Mouse (Mus musculus) liver, embryonic 11.5 days (tissue): ENCODE data around the gene Trp53rkb. TPM values are rescaled to one million over a fixed set of nuclear protein-coding genes. Genes with fewer than 3 reads are reported as not detected.
"Not testable (repeated sequence)": the region's sequence is repeated elsewhere in the genome, so short reads cannot be mapped to it uniquely, and the experiment has no call there.

Source experiments
- ATAC-seq: fragments of 200-750 bp; cut with Nextera tagmentation; replicated peaks from 2 replicates; pipeline ENCODE4 v1.8.0; 2017; ENCODE audit warnings: moderate number of reproducible peaks, mild to moderate bottlenecking, moderate TSS enrichment, moderate library complexity; ENCODE audit not compliant: low FRiP score
- DNase-seq: peaks from one replicate; pipeline ENCODE4 v3.0.0-alpha.2; 2017; ENCODE audit warnings: low spot score
- H3K27ac ChIP-seq: fragments of 300-500 bp; sonication (generic); 2 replicates; pipeline ENCODE4 v1.5.1; 2014; ENCODE audit warnings: mild to moderate bottlenecking, low read depth, low read length, control low read depth
- H3K27me3 ChIP-seq: fragments of 300-500 bp; sonication (generic); replicated peaks from 2 replicates; pipeline ENCODE4 v1.6.1; 2014; ENCODE audit warnings: low read length, mixed read lengths; ENCODE audit not compliant: control insufficient read depth, insufficient read depth
- H3K36me3 ChIP-seq: fragments of 300-500 bp; sonication (generic); 2 replicates; pipeline ENCODE4 v1.6.1; 2014; ENCODE audit warnings: mild to moderate bottlenecking, low read length, moderate library complexity, mixed read lengths; ENCODE audit not compliant: control insufficient read depth, insufficient read depth
- H3K4me1 ChIP-seq: fragments of 300-500 bp; sonication (generic); replicated peaks from 2 replicates; pipeline ENCODE4 v1.6.1; 2014; ENCODE audit warnings: low read length, mixed read lengths; ENCODE audit not compliant: control insufficient read depth, insufficient read depth
- H3K4me2 ChIP-seq: fragments of 300-500 bp; sonication (generic); 2 replicates; pipeline ENCODE4 v1.6.1; 2014; ENCODE audit warnings: mild to moderate bottlenecking, control low read depth, moderate library complexity
- H3K4me3 ChIP-seq: fragments of 300-500 bp; sonication (generic); 2 replicates; pipeline ENCODE4 v1.5.1; 2014; ENCODE audit warnings: low read depth, low read length, control low read depth
- H3K9ac ChIP-seq: fragments of 300-500 bp; sonication (generic); 2 replicates; pipeline ENCODE4 v1.6.1; 2014; ENCODE audit warnings: low read depth, low read length, control low read depth
- H3K9me3 ChIP-seq: fragments of 300-500 bp; sonication (generic); 2 replicates; pipeline ENCODE4 v1.6.1; 2016; ENCODE audit warnings: low read length, inconsistent platforms, mixed read lengths; ENCODE audit not compliant: control insufficient read depth
- WGBS: fragments of 180-500 bp; shearing (Covaris S2); extraction: QIAGEN DNeasy Blood & Tissue Kit; methylation state at CpG from one replicate; pipeline ENCODE4 v1.1.7; 2014; 5-methylcytosine and 5-hydroxymethylcytosine counted together
- polyA plus RNA-seq: library from polyadenylated mRNA; unstranded; fragments of >200 nt; fragmentation: Nextera tagmentation; extraction: Ambion mirVana; gene quantifications from 2 replicates; pipeline ENCODE4 v1.2.1, GENCODE M21; 2014

The Trp53rkb gene
- polyA plus RNA-seq, 1 experiment from 2014 or later, result 9.5 TPM

DNA sequence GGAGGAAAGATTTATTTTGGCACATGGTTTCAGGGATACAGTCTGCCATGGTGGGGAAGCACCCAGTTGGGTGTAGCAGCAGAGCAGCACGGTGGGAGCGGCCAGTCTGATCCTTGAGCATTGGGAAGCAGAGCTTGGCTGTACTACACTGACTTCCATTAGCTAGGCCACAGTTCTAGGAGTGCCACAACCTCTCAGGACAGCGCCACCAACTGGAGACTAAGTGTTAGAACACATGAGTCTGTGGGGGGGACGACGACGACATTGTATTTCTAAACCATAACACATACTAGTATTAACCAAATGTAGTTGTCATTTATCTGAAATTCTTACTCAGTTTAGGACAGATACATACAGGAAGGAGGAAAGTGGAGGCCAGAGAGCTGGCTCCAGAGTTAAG, 8.0 kb upstream of the Trp53rkb start:
- H3K4me3 ChIP-seq, result no peak overlapping the region
- ATAC-seq (no peak), DNase-seq (no peak)
- H3K4me1 ChIP-seq, result no peaks in the 10 kb centered on the region
- no peak overlapping the region for H3K9ac ChIP-seq
- H3K9me3 ChIP-seq, result no peaks in the 10 kb centered on the region
- WGBS, result 79% methylated on average over 6 of the region's 6 CpGs
- H3K36me3 ChIP-seq, result no peaks in the 10 kb centered on the region
- H3K27me3 ChIP-seq, result no peaks in the 10 kb centered on the region
- H3K27ac ChIP-seq, result no peak overlapping the region
- H3K4me2 ChIP-seq, result no peak overlapping the region

DNA sequence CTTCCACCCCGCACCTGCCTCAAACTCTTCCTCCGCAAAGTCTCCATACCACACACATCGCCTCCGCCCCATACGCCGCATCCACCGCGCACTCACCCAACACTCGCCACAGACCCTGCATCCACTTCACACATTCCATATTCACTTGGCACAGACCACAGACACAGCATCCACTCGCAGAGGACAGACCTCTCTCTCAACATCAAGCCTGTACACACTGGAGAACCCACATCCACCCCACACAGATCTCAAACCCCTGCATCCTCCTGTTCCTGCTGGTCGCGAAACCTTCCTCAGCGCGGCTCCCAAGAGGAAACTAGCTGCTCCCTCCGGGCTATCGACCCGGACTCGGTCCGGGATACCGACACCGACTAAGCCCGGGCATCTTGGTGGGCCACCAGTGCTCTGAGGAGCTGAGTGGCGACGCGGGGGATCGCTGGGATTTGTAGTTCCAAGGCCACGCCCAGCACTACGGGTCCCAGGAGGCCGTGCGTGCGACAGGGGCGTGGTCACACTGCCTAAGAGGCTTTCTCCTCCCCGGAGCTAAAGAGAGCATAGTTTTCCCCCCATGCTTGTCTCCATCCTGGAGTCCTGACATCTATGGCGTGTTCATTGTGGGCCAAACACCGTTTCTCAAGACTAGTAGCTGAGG, 5.9 kb upstream of the Trp53rkb start:
- H3K4me3 ChIP-seq, result peak overlapping the region; percentile 71
- peak; percentile 89 for DNase-seq
- peak; percentile 98 for ATAC-seq
- H3K4me2 ChIP-seq, result peak overlapping the region; percentile 83
- H3K27ac ChIP-seq, result no peak overlapping the region
- no peaks in the 10 kb centered on the region for H3K36me3 ChIP-seq
- H3K9ac ChIP-seq, result peak overlapping the region; percentile 72
- under 1% methylated on average over 35 of the region's 35 CpGs for WGBS
- no peaks in the 10 kb centered on the region for H3K27me3 ChIP-seq
- no peaks in the 10 kb centered on the region for H3K9me3 ChIP-seq
- H3K4me1 ChIP-seq, result no peaks in the 10 kb centered on the region

DNA sequence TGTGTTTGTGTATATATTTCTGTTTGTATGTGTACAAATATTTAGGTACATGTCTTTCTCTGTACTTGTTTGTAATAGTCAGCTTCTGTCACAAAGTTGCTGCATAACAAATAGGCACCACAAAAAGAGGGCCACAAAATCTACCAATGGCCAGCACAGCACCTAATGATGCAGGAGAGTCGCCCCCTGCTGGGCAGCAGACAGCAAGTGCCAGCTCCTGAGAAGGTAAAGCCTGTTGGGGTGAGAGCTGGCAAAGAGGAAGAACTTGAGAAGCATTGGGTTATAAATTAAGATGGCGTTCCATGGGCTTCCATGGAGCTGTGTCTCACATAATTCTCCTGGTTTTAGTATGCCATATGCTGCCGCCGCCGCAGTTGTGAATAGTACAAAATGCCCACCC, 593 bp upstream of the Trp53rkb start:
- Histone ChIP-seq H3K4me1 (peaks cover 10% of the 10 kb centered on the region), H3K9me3 (no peaks in the 10 kb centered on the region), H3K9ac (no peak overlapping the region), H3K27me3 (no peaks in the 10 kb centered on the region), H3K27ac (no peak overlapping the region), H3K4me3 (no peak overlapping the region), H3K36me3 (no peaks in the 10 kb centered on the region), H3K4me2 (no peak overlapping the region)
- ATAC-seq (no peak), DNase-seq (no peak)
- WGBS, result 73% methylated on average over 5 of the region's 5 CpGs

DNA sequence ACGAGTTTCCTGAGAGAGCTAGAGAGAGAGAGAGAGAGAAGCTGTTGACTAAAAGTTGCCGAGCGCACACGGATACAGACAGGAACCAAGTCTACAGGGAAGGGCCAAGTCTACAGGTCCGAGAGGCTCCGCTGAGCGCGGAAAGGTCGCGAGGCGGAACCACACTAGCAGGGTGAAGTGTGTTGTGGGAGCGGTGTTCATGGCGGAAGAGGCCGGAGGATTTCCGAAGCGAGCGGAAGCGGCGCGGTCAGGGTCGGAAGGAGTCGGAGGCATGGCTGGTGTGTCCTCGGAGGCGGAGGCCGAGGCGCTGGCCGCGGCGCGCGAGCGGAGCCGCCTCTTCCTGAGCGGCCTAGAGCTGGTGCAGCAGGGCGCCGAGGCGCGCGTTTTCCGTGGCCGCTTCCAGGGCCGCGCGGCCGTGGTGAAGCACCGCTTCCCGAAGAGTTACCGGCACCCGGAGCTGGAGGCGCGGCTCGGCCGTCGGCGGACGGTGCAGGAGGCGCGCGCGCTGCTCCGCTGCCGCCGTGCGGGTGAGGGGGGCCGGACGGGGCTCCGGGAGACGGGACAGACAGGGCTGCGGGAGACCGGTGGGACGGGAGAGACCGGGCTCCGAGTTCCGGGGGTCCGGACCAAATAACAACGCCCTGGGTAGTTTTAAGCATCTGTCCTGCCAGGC, 1.3 kb downstream of the Trp53rkb start:
- H3K27ac ChIP-seq, result peak overlapping the region; percentile 59; the same call in 1 of the 2 replicates
- H3K27me3 ChIP-seq, H3K36me3 ChIP-seq, H3K4me1 ChIP-seq, H3K9me3 ChIP-seq: not testable (repeated sequence)
- peak; percentile 96 for ATAC-seq
- H3K4me3 ChIP-seq, result peak overlapping the region; percentile 84
- H3K4me2 ChIP-seq, result peak overlapping the region; percentile 82
- peak; percentile 84 for DNase-seq
- WGBS, result 1% methylated on average over 73 of the region's 76 CpGs
- H3K9ac ChIP-seq, result peak overlapping the region; percentile 85

DNA sequence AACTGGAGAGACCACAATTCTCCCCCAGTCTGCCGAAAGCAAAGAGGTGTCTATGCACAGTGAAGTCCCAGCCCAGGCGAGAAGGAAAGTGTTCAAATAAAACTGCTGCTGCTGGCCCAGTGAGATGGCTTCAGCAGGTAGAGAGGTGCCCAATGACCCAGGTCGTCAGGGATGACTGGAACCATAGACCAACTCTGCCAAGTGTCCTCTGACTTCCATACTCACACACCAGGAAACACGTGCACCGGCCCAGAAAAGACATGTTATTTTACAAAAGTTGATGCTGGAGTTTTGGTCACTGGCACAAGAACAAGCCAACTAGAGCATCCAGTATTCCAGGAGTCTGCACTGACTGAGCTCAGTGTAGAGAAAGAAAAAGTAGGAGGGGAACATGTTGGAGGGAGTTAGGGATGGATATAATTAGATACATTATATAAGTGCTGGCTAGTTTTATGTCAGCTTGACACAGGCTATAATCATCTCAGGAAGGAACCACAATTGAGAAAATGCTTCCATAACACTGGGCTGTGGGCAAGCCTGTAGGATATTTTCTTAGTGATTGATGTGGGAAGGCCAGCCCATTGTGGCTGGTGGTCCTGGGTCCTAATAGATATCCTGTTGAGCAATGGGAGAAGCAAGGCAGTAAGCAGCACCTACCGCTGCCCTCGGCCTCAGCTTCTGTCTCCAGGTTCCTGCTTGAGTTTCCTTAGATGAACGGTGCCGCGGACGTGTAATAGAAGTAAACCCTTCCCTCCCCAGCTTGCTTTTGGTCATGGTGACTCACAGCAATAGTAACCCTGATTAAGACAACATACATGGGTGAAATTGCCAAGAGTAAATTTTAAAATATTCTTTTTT, 7.5 kb downstream of the Trp53rkb start:
- Histone ChIP-seq H3K36me3 (peaks cover 5% of the 10 kb centered on the region; the same call in 1 of the 2 replicates), H3K27ac (no peak overlapping the region), H3K27me3 (no peaks in the 10 kb centered on the region), H3K4me3 (no peak overlapping the region), H3K9ac (no peak overlapping the region), H3K9me3 (no peaks in the 10 kb centered on the region), H3K4me2 (no peak overlapping the region), H3K4me1 (no peaks in the 10 kb centered on the region)
- 73% methylated on average over 11 of the region's 11 CpGs for WGBS
- ATAC-seq (no peak), DNase-seq (no peak)

DNA sequence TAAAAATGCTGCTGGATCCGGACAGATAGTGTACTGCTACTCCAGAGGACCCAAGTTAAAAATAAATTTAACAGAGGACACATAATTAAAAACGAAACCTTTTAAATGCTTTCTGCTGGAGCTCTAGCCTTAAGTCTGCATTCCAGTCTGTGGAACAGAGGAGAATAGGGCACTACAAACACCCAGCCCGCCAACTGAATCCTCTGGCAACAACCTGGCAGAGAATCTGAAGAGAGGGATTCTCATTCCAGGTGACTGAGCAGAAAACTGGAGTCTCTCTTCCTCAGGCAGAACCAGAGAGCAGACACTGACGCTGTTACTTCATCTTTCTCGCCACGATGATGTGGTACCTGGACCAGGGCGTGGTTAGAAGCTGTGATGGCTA, 8.1 kb downstream of the Trp53rkb start:
- H3K4me3 ChIP-seq, result no peak overlapping the region
- H3K27me3 ChIP-seq, result no peaks in the 10 kb centered on the region

DNA sequence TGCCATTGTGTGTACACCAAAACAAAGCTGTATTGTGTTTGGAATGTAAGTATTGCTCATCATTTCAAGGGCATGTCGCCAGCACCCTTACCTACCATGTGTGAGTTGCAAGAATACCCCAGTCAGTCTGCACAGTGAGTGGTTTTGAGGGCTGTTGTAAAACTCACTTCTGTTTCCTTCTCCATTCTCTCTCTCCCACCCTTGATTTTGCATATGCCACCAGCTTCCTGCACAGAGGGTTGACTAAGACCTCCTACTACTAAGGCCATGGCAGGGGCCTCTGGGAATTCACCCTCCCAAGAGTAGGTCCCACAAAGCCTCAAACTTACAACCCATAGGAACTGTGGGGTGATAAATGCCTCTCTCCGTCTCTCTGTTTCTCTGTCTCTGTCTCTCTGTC, 9.1 kb downstream of the Trp53rkb start:
- 72% methylated on average over 2 of the region's 2 CpGs for WGBS
- Histone ChIP-seq H3K27me3 (no peaks in the 10 kb centered on the region), H3K36me3 (peaks cover 5% of the 10 kb centered on the region; the same call in 1 of the 2 replicates), H3K4me3 (no peak overlapping the region), H3K4me1 (peaks cover 2% of the 10 kb centered on the region), H3K9me3 (no peaks in the 10 kb centered on the region), H3K4me2 (no peak overlapping the region), H3K9ac (no peak overlapping the region), H3K27ac (no peak overlapping the region)
- DNase-seq (no peak), ATAC-seq (no peak)

More for the DNA sequence above, 8.1 kb downstream of the Trp53rkb start:
- no peak for DNase-seq
- Histone ChIP-seq H3K9ac (no peak overlapping the region), H3K4me1 (no peaks in the 10 kb centered on the region), H3K4me2 (no peak overlapping the region), H3K9me3 (no peaks in the 10 kb centered on the region), H3K27ac (no peak overlapping the region), H3K36me3 (peaks cover 5% of the 10 kb centered on the region; the same call in 1 of the 2 replicates)
- ATAC-seq, result no peak
- WGBS, result 84% methylated on average over 7 of the region's 7 CpGs

DNA sequence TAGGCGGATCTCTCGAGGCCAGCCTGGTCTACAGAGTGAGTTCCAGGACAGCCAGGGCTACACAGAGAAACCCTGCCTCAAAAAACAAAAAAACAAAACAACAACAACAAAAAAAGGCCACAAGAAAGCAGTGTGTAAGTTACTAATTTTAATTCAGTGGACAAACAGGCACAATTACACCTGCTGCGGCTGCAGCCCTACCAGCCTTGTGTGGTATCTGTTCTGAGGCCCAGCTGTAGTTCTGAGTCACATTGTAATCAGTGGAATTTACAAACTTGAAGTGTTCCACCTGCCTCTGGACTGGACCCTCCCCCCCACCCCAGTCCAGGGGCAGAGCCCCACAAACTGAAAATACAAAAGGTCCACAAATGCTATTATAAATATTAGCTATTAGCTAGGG, 11.0 kb downstream of the Trp53rkb start:
- no peak overlapping the region for H3K4me2 ChIP-seq
- peaks cover 15% of the 10 kb centered on the region for H3K4me1 ChIP-seq
- no peaks in the 10 kb centered on the region for H3K27me3 ChIP-seq
- ATAC-seq, result no peak
- H3K9me3 ChIP-seq, result no peaks in the 10 kb centered on the region
- no peak overlapping the region for H3K4me3 ChIP-seq
- no peak for DNase-seq
- H3K9ac ChIP-seq, result no peak overlapping the region
- no peaks in the 10 kb centered on the region for H3K36me3 ChIP-seq
- H3K27ac ChIP-seq, result no peak overlapping the region
- WGBS, result 88% methylated on average over 3 of the region's 3 CpGs
